Mouse (Mus musculus) erythroblast, adult 5-6 weeks (primary cell): ENCODE measurements at regions not wholly inside any gene's neighbourhood (a gene's known extent, or its start where the extent isn't known, plus 50 kb on each side); places are given as distances from the start of the nearest gene placed in this dataset.
"Not testable (repeated sequence)": the region's sequence is repeated elsewhere in the genome, so short reads cannot be mapped to it uniquely, and the experiment has no call there.

ENCODE experiments used
- ATAC-seq: replicated peaks from 2 replicates; pipeline ENCODE4 v1.8.0; 2016; ENCODE audit warnings: moderate number of reproducible peaks, mild to moderate bottlenecking, moderate TSS enrichment, inconsistent platforms; ENCODE audit not compliant: poor library complexity, low FRiP score, severe bottlenecking

DNA sequence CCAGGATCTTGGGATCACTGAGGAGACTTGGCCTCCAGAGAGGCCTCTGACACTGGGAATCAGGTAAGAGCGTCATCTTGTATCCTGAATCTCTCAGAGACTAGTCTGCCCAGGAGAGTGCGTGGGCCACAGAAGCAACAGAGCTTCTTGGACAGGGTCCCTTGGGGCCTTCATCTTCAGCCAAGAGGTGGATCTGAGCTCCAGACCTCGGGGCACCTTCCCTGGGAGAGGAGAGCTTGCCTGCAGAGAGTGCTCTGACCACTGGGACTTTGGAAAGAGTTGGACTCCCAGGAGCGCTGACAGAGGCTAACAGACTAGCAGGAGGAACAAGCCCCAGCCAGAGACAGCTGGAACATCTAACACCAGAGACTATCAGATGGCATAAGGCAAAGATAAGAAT lies 73.9 kb upstream of the Gm15319 start:
- ATAC-seq = not testable (repeated sequence)

- not testable (repeated sequence) for ATAC-seq
These were observed 70.2 kb upstream of the Gm15319 start for GRCm38 (mm10) chr8:20433236-20433635.

- not testable (repeated sequence) for ATAC-seq
These were observed 66.5 kb upstream of the Gm15319 start for GRCm38 (mm10) chr8:20429469-20429868.

DNA sequence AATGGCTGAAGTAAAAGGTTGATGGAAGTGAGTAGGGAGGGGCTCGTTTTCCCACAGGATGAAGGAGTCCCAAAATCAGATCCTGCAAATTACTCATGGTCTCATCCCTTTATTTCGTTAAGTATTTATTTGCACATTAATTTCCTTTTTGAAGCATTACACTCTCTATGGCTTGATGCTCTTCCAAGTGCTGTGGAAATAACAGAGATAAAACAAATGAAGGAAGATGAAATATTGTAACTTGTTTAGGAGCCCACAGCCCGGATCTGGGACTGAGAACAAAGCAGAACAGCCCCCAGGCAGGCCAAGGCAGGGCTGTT lies 61.9 kb upstream of the Gm15319 start:
- ATAC-seq = not testable (repeated sequence)

GRCm38 (mm10) chr8:20424104-20424902 lies 61.3 kb upstream of the Gm15319 start:
- peak; percentile 100 for ATAC-seq

DNA sequence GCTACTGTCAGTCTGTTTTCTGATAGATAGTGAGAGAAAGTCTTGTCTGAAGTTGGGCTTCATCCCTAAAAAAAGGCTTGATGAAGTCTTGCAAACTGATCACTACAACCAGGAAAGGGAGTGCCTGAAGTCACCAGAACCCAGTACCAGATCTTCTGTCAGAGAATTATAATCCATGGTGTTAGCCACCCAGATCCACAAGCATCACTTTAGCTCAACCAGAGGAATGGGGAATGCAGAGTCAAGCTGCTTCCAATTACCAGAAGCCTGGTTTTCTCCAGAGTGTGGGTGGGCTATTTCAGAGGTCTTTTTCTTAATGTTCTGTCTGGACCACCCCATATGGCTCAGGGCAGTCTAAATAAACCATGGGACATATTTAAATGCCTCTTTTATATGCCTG lies 57.8 kb upstream of the Gm15319 start:
- not testable (repeated sequence) for ATAC-seq
